Mouse (Mus musculus) embryonic facial prominence, embryonic 15.5 days (tissue): ENCODE data around the gene Kcnj6. TPM values are rescaled to one million over a fixed set of nuclear protein-coding genes. Genes with fewer than 3 reads are reported as not detected.

Source experiments
- ATAC-seq: fragments of 200-750 bp; cut with Nextera tagmentation; 2 replicates; pipeline ENCODE4 v1.8.0; 2017; ENCODE audit warnings: low read depth, moderate TSS enrichment; ENCODE audit not compliant: insufficient number of reproducible peaks, low FRiP score, low TSS enrichment
- H3K27ac ChIP-seq: fragments of 300-500 bp; sonication (generic); replicated peaks from 2 replicates; pipeline ENCODE4 v1.5.1; 2015; ENCODE audit warnings: mild to moderate bottlenecking, inconsistent platforms
- H3K27me3 ChIP-seq: fragments of 300-500 bp; sonication (generic); 2 replicates; pipeline ENCODE4 v1.6.1; 2015; ENCODE audit warnings: inconsistent platforms
- H3K36me3 ChIP-seq: fragments of 300-500 bp; sonication (generic); 2 replicates; pipeline ENCODE4 v1.6.1; 2015; ENCODE audit warnings: mild to moderate bottlenecking, inconsistent platforms
- H3K4me1 ChIP-seq: fragments of 300-500 bp; sonication (generic); 2 replicates; pipeline ENCODE4 v1.6.1; 2015; ENCODE audit warnings: inconsistent platforms
- H3K4me2 ChIP-seq: fragments of 300-500 bp; sonication (generic); replicated peaks from 2 replicates; pipeline ENCODE4 v1.6.1; 2015; ENCODE audit warnings: mild to moderate bottlenecking, inconsistent platforms
- H3K4me3 ChIP-seq: fragments of 300-500 bp; sonication (generic); replicated peaks from 2 replicates; pipeline ENCODE4 v1.5.1; 2015; ENCODE audit warnings: mild to moderate bottlenecking, inconsistent platforms
- H3K9ac ChIP-seq: fragments of 300-500 bp; sonication (generic); 2 replicates; pipeline ENCODE4 v1.6.1; 2015; ENCODE audit warnings: inconsistent platforms
- H3K9me3 ChIP-seq: fragments of 300-500 bp; sonication (generic); replicated peaks from 2 replicates; pipeline ENCODE4 v1.6.1; 2016; ENCODE audit warnings: inconsistent platforms
- WGBS: fragments of 180-500 bp; shearing (Covaris S2); methylation state at CpG from one replicate; pipeline ENCODE4 v1.1.7; 2015; 5-methylcytosine and 5-hydroxymethylcytosine counted together
- polyA plus RNA-seq: library from polyadenylated mRNA; unstranded; fragments of >200 nt; fragmentation: Nextera tagmentation; extraction: Ambion mirVana; gene quantifications from 2 replicates; pipeline ENCODE4 v1.2.1, GENCODE M21; 2015

The Kcnj6 gene
- polyA plus RNA-seq, 1 experiment from 2014 or later, result 0.32 TPM

- Histone ChIP-seq H3K4me2 (no peak overlapping the region), H3K9ac (no peak overlapping the region), H3K4me3 (no peak overlapping the region), H3K27ac (no peak overlapping the region), H3K36me3 (no peaks in the 10 kb centered on the region), H3K4me1 (0 out of 2 replicates have a peak, but pooled peaks cover 6% of the 10 kb centered on the region), H3K27me3 (no peaks in the 10 kb centered on the region), H3K9me3 (no peaks in the 10 kb centered on the region)
- WGBS, result 19% methylated on average over 8 of the region's 8 CpGs
- ATAC-seq, result no peak
Measured at GRCm38 (mm10) chr16:94765129-94765528, 232.4 kb downstream of the Kcnj6 start.

DNA sequence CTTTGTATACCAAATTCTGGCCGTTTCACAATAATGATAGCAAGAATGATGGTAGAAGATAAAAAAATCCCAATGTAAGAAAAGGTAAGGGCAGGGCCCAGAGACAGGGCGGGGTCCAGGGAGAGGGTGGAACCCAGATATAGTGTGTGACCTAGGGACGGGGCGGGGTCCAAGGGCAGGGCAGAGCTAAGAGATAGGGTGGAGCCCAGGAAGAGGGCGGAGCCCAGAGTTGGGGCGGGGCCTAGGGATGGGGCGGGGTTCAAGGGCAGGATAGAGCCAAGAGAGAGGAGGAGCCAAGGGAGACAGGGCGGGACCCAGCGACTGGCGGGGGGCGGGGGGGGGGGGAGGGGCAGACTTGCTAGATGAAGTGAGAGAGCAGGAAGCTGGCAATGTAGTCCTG, 236.8 kb downstream of the Kcnj6 start:
- H3K27ac ChIP-seq, result no peak overlapping the region
- H3K27me3 ChIP-seq, result no peaks in the 10 kb centered on the region
- H3K4me3 ChIP-seq, result no peak overlapping the region
- no peaks in the 10 kb centered on the region for H3K9me3 ChIP-seq
- H3K4me2 ChIP-seq, result no peak overlapping the region
- H3K4me1 ChIP-seq, result 0 out of 2 replicates have a peak, but pooled peaks cover 6% of the 10 kb centered on the region
- ATAC-seq, result no peak
- H3K36me3 ChIP-seq, result no peaks in the 10 kb centered on the region
- H3K9ac ChIP-seq, result no peak overlapping the region
- 49% methylated on average over 7 of the region's 11 CpGs for WGBS

DNA sequence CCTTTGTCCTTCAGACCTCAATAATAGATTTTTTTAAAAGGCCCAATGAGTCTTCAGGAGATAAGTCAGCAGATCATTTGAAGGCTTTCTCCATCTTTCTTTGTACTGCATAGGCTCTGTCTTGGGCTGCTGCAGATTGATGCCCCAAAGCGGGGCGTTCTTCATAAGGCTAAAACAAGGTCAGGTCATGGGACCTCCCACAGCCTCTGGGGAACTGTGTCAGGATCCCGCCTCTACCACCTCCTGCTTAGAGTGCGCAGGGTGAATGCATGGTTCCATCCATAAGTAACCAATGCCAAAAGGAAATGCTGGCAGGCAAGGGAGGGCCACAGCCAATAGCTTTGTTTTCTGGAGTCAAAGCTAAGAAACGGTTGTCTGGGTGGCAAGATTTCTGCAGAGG, 237.7 kb downstream of the Kcnj6 start:
- Histone ChIP-seq H3K27ac (no peak overlapping the region), H3K9ac (no peak overlapping the region), H3K4me1 (no peaks in the 10 kb centered on the region), H3K4me2 (no peak overlapping the region), H3K27me3 (no peaks in the 10 kb centered on the region), H3K9me3 (no peaks in the 10 kb centered on the region), H3K36me3 (no peaks in the 10 kb centered on the region), H3K4me3 (no peak overlapping the region)
- ATAC-seq, result no peak; the same call in 1 of the 2 replicates
- WGBS, result 78% methylated on average over 5 of the region's 5 CpGs

- no peak for ATAC-seq
- WGBS, result 41% methylated on average over 3 of the region's 3 CpGs
- H3K4me3 ChIP-seq, result no peak overlapping the region
Measured at GRCm38 (mm10) chr16:94758606-94759005, 238.9 kb downstream of the Kcnj6 start.

GRCm38 (mm10) chr16:94756352-94756751, 241.1 kb downstream of the Kcnj6 start:
- Histone ChIP-seq H3K4me1 (no peaks in the 10 kb centered on the region), H3K9ac (no peak overlapping the region), H3K36me3 (no peaks in the 10 kb centered on the region), H3K27ac (no peak overlapping the region), H3K27me3 (no peaks in the 10 kb centered on the region), H3K4me3 (no peak overlapping the region), H3K4me2 (no peak overlapping the region), H3K9me3 (no peaks in the 10 kb centered on the region)
- no peak for ATAC-seq
- WGBS, result 62% methylated on average over 6 of the region's 6 CpGs

More at GRCm38 (mm10) chr16:94758606-94759005, 238.9 kb downstream of the Kcnj6 start:
- no peak overlapping the region for H3K27ac ChIP-seq
- no peaks in the 10 kb centered on the region for H3K9me3 ChIP-seq
- H3K4me2 ChIP-seq, result no peak overlapping the region
- no peaks in the 10 kb centered on the region for H3K36me3 ChIP-seq
- no peaks in the 10 kb centered on the region for H3K4me1 ChIP-seq
- H3K9ac ChIP-seq, result no peak overlapping the region
- H3K27me3 ChIP-seq, result no peaks in the 10 kb centered on the region

GRCm38 (mm10) chr16:94753453-94753852, 244.0 kb downstream of the Kcnj6 start:
- Histone ChIP-seq H3K27ac (no peak overlapping the region), H3K27me3 (no peaks in the 10 kb centered on the region), H3K9me3 (no peaks in the 10 kb centered on the region), H3K36me3 (no peaks in the 10 kb centered on the region), H3K4me1 (no peaks in the 10 kb centered on the region), H3K4me3 (no peak overlapping the region), H3K4me2 (no peak overlapping the region), H3K9ac (no peak overlapping the region)
- ATAC-seq, result no peak
- 75% methylated on average over 1 of the region's 1 CpGs for WGBS

DNA sequence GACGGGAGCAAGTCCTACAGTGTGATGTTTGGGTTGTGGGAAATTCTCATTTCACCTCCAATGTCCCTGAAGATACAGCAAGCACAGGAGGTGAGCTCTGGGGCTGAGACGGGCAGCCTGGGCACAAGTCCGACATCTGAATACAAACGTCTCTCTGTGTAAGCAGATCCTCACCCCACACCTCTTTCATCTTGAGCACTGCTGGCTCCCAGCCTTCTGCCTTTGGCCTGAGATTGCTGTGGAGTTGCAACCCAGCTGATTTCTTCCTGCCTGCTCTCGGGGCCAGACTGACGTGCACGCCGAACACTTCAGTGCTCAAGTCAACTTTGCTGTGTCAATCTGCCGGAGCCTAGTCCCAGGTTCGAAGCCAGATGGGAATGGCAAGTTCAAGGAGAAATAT, 244.7 kb downstream of the Kcnj6 start:
- Histone ChIP-seq H3K36me3 (no peaks in the 10 kb centered on the region), H3K27me3 (no peaks in the 10 kb centered on the region), H3K4me3 (no peak overlapping the region), H3K27ac (no peak overlapping the region), H3K9me3 (no peaks in the 10 kb centered on the region), H3K4me2 (no peak overlapping the region), H3K9ac (no peak overlapping the region), H3K4me1 (no peaks in the 10 kb centered on the region)
- ATAC-seq, result no peak
- 35% methylated on average over 10 of the region's 10 CpGs for WGBS

GRCm38 (mm10) chr16:94745016-94745415, 252.5 kb downstream of the Kcnj6 start:
- no peak overlapping the region for H3K27ac ChIP-seq
- no peak overlapping the region for H3K4me2 ChIP-seq
- WGBS, result 71% methylated on average over 9 of the region's 9 CpGs
- no peaks in the 10 kb centered on the region for H3K36me3 ChIP-seq
- no peak overlapping the region for H3K9ac ChIP-seq
- no peak for ATAC-seq
- H3K4me3 ChIP-seq, result no peak overlapping the region
- H3K9me3 ChIP-seq, result no peaks in the 10 kb centered on the region
- H3K4me1 ChIP-seq, result peaks cover 8% of the 10 kb centered on the region; the same call in 1 of the 2 replicates
- no peaks in the 10 kb centered on the region for H3K27me3 ChIP-seq

DNA sequence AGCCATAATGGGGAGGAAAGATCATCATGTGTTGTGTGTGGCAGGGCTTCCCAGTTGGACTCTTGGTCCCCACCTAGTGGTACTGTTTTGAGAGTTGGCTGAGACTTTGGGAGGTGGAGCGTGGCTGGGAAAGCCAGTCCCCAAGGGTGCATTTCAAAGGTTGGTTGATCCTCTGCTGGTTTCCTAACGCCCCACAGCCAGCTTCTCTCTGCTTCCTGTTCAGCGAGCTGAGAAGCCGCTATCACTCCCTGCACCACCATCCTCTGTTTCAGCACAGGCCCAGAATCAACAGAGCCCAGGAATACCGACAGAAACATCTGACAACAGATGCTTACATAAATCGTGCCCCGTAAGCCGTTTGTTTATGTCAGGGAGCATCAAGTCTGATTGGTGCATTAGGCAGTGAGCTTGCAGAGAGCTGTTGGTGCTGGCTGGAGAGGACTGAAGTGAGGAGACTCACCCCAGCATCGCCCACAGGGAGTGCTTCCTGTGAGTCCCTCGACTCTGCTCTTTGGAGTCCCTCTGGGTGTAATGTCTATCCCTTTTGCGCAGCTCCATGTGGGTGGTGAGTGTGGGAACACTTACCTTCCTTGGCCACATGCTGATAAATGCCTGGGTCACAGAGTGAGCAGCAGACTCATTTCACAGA, 253.5 kb downstream of the Kcnj6 start:
- H3K9me3 ChIP-seq, result no peaks in the 10 kb centered on the region
- 2% methylated on average over 11 of the region's 11 CpGs for WGBS
- peak overlapping the region; percentile 42 for H3K4me2 ChIP-seq
- H3K27ac ChIP-seq, result no peak overlapping the region
- H3K4me3 ChIP-seq, result peak overlapping the region; percentile 29
- peak; percentile 51; the same call in 1 of the 2 replicates for ATAC-seq
- H3K4me1 ChIP-seq, result peaks cover 8% of the 10 kb centered on the region; the same call in 1 of the 2 replicates
- no peaks in the 10 kb centered on the region for H3K27me3 ChIP-seq
- H3K9ac ChIP-seq, result no peak overlapping the region
- no peaks in the 10 kb centered on the region for H3K36me3 ChIP-seq

GRCm38 (mm10) chr16:94737359-94737687, 260.2 kb downstream of the Kcnj6 start:
- H3K4me1 ChIP-seq, result no peaks in the 10 kb centered on the region
- no peaks in the 10 kb centered on the region for H3K9me3 ChIP-seq
- no peak overlapping the region for H3K27ac ChIP-seq
- WGBS, result 76% methylated on average over 1 of the region's 1 CpGs
- H3K27me3 ChIP-seq, result no peaks in the 10 kb centered on the region
- ATAC-seq, result no peak
- H3K36me3 ChIP-seq, result no peaks in the 10 kb centered on the region
- no peak overlapping the region for H3K9ac ChIP-seq
- no peak overlapping the region for H3K4me3 ChIP-seq
- no peak overlapping the region for H3K4me2 ChIP-seq

GRCm38 (mm10) chr16:94736462-94737358, 260.8 kb downstream of the Kcnj6 start:
- H3K9me3 ChIP-seq, result no peaks in the 10 kb centered on the region
- no peak overlapping the region for H3K4me2 ChIP-seq
- no peak overlapping the region for H3K27ac ChIP-seq
- H3K4me3 ChIP-seq, result no peak overlapping the region
- no peaks in the 10 kb centered on the region for H3K27me3 ChIP-seq
- 66% methylated on average over 8 of the region's 8 CpGs for WGBS
- H3K4me1 ChIP-seq, result no peaks in the 10 kb centered on the region
- H3K36me3 ChIP-seq, result no peaks in the 10 kb centered on the region
- no peak overlapping the region for H3K9ac ChIP-seq
- peak; percentile 74; the same call in 1 of the 2 replicates for ATAC-seq
